Mouse (Mus musculus): Measurements from ENCODE around the gene Gper1. TPM values are rescaled to one million over a fixed set of nuclear protein-coding genes. Genes with fewer than 3 reads are reported as not detected.

Gper1 gene
- polyA plus RNA-seq, 1 experiment from 2014 or later: 0.90 TPM

Other genes with a start within 250 kb of the Gper1 start
- gene Sun1, start 222.5 kb upstream of the Gper1 start, polyA plus RNA-seq (2015; fragmentation: Nextera tagmentation; extraction: Ambion mirVana): 31.2 and 32.9 TPM in 2 replicates
- 127 and 149 TPM in 2 replicates for gene Get4, start 170.8 kb upstream of the Gper1 start, polyA plus RNA-seq (2015; fragmentation: Nextera tagmentation; extraction: Ambion mirVana)
- gene Adap1, start 97.5 kb upstream of the Gper1 start, polyA plus RNA-seq (2015; fragmentation: Nextera tagmentation; extraction: Ambion mirVana): 0.70 and 1.0 TPM in 2 replicates
- gene Cox19, start 71.7 kb upstream of the Gper1 start, polyA plus RNA-seq (2015; fragmentation: Nextera tagmentation; extraction: Ambion mirVana): 68.4 and 75.8 TPM in 2 replicates
- gene Cyp2w1, start 70.5 kb upstream of the Gper1 start, polyA plus RNA-seq (2015; fragmentation: Nextera tagmentation; extraction: Ambion mirVana): not detected in 2 replicates
- 7.0 and 8.8 TPM in 2 replicates for gene Gpr146, start 45.5 kb upstream of the Gper1 start, polyA plus RNA-seq (2015; fragmentation: Nextera tagmentation; extraction: Ambion mirVana)
- 0.24 and 0.34 TPM in 2 replicates for gene C130050O18Rik, start 17.9 kb upstream of the Gper1 start, polyA plus RNA-seq (2015; fragmentation: Nextera tagmentation; extraction: Ambion mirVana)
- 21.4 and 22.4 TPM in 2 replicates for gene 3110082I17Rik, start 37.4 kb downstream of the Gper1 start, polyA plus RNA-seq (2015; fragmentation: Nextera tagmentation; extraction: Ambion mirVana)
- 8.2 and 10.1 TPM in 2 replicates for gene Zfand2a, start 61.4 kb downstream of the Gper1 start, polyA plus RNA-seq (2015; fragmentation: Nextera tagmentation; extraction: Ambion mirVana)
- gene Uncx, start 120.3 kb downstream of the Gper1 start, polyA plus RNA-seq (2015; fragmentation: Nextera tagmentation; extraction: Ambion mirVana): not detected in 2 replicates